Mouse (Mus musculus) embryonic facial prominence, embryonic 15.5 days (tissue): ENCODE measurements around the gene Bcan. TPM values are rescaled to one million over a fixed set of nuclear protein-coding genes. Genes with fewer than 3 reads are reported as not detected.

ENCODE experiments used
- ATAC-seq: fragments of 200-750 bp; cut with Nextera tagmentation; 2 replicates; pipeline ENCODE4 v1.8.0; 2017; ENCODE audit warnings: low read depth, moderate TSS enrichment; ENCODE audit not compliant: insufficient number of reproducible peaks, low FRiP score, low TSS enrichment
- H3K27ac ChIP-seq: fragments of 300-500 bp; sonication (generic); replicated peaks from 2 replicates; pipeline ENCODE4 v1.5.1; 2015; ENCODE audit warnings: mild to moderate bottlenecking, inconsistent platforms
- H3K27me3 ChIP-seq: fragments of 300-500 bp; sonication (generic); 2 replicates; pipeline ENCODE4 v1.6.1; 2015; ENCODE audit warnings: inconsistent platforms
- H3K36me3 ChIP-seq: fragments of 300-500 bp; sonication (generic); 2 replicates; pipeline ENCODE4 v1.6.1; 2015; ENCODE audit warnings: mild to moderate bottlenecking, inconsistent platforms
- H3K4me1 ChIP-seq: fragments of 300-500 bp; sonication (generic); 2 replicates; pipeline ENCODE4 v1.6.1; 2015; ENCODE audit warnings: inconsistent platforms
- H3K4me2 ChIP-seq: fragments of 300-500 bp; sonication (generic); replicated peaks from 2 replicates; pipeline ENCODE4 v1.6.1; 2015; ENCODE audit warnings: mild to moderate bottlenecking, inconsistent platforms
- H3K4me3 ChIP-seq: fragments of 300-500 bp; sonication (generic); replicated peaks from 2 replicates; pipeline ENCODE4 v1.5.1; 2015; ENCODE audit warnings: mild to moderate bottlenecking, inconsistent platforms
- H3K9ac ChIP-seq: fragments of 300-500 bp; sonication (generic); 2 replicates; pipeline ENCODE4 v1.6.1; 2015; ENCODE audit warnings: inconsistent platforms
- H3K9me3 ChIP-seq: fragments of 300-500 bp; sonication (generic); replicated peaks from 2 replicates; pipeline ENCODE4 v1.6.1; 2016; ENCODE audit warnings: inconsistent platforms
- WGBS: fragments of 180-500 bp; shearing (Covaris S2); methylation state at CpG from one replicate; pipeline ENCODE4 v1.1.7; 2015; 5-methylcytosine and 5-hydroxymethylcytosine counted together
- polyA plus RNA-seq: library from polyadenylated mRNA; unstranded; fragments of >200 nt; fragmentation: Nextera tagmentation; extraction: Ambion mirVana; gene quantifications from 2 replicates; pipeline ENCODE4 v1.2.1, GENCODE M21; 2015

Bcan gene
- polyA plus RNA-seq, 1 experiment from 2014 or later: 0.61 TPM

- H3K4me1 ChIP-seq: peaks cover 51% of the 10 kb centered on the region
Observed at GRCm38 (mm10) chr3:87981894-87982835, 17.9 kb downstream of the Bcan start.

DNA sequence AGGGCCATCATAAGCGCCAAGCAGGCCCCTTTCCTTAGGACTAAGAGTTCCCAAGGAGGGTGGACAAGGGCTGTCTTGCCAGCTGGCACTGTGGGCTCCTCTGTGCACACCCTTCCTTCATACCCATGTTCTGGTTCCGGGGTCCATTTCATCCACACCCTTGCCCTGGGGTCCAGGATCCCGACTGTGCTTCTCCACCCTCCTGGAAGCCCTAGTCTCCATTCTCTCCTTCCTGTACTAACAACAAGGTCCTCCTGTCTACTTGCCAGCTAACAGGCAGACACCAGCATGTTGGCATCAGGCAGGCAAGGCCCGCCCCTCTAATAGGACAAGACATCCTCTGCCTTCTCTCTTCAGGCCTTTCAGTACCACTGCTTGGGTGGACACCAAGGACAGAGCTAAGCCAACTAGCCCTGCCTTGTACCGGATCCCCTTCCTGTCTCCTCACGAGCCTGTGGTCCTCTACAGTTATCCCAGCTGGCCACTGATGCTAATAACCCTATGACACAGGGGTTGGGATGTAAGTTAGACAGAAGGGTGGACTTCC, 18.7 kb downstream of the Bcan start:
- Histone ChIP-seq H3K9ac (no peak overlapping the region), H3K27me3 (no peaks in the 10 kb centered on the region), H3K4me2 (no peak overlapping the region), H3K4me3 (no peak overlapping the region), H3K4me1 (peaks cover 43% of the 10 kb centered on the region), H3K9me3 (no peaks in the 10 kb centered on the region), H3K27ac (no peak overlapping the region), H3K36me3 (no peaks in the 10 kb centered on the region)
- WGBS: 80% methylated on average over 6 of the region's 6 CpGs
- ATAC-seq: no peak

More at GRCm38 (mm10) chr3:87981894-87982835, 17.9 kb downstream of the Bcan start:
- peak overlapping the region; percentile 35 for H3K4me2 ChIP-seq
- WGBS: 46% methylated on average over 12 of the region's 12 CpGs
- H3K27me3 ChIP-seq: no peaks in the 10 kb centered on the region
- H3K27ac ChIP-seq: peak overlapping the region; percentile 87
- H3K9me3 ChIP-seq: no peaks in the 10 kb centered on the region
- H3K9ac ChIP-seq: no peak overlapping the region
- H3K36me3 ChIP-seq: no peaks in the 10 kb centered on the region
- no peak for ATAC-seq
- H3K4me3 ChIP-seq: no peak overlapping the region

GRCm38 (mm10) chr3:87980728-87981127, 19.3 kb downstream of the Bcan start:
- H3K4me1 ChIP-seq: peaks cover 37% of the 10 kb centered on the region
- 0 out of 2 replicates have a peak, but pooled peaks cover under 1% of the 10 kb centered on the region for H3K36me3 ChIP-seq
- no peaks in the 10 kb centered on the region for H3K27me3 ChIP-seq
- H3K9me3 ChIP-seq: no peaks in the 10 kb centered on the region
- H3K27ac ChIP-seq: no peak overlapping the region
- H3K4me3 ChIP-seq: no peak overlapping the region
- no peak overlapping the region for H3K9ac ChIP-seq
- H3K4me2 ChIP-seq: no peak overlapping the region
- ATAC-seq: no peak
- 61% methylated on average over 5 of the region's 5 CpGs for WGBS

DNA sequence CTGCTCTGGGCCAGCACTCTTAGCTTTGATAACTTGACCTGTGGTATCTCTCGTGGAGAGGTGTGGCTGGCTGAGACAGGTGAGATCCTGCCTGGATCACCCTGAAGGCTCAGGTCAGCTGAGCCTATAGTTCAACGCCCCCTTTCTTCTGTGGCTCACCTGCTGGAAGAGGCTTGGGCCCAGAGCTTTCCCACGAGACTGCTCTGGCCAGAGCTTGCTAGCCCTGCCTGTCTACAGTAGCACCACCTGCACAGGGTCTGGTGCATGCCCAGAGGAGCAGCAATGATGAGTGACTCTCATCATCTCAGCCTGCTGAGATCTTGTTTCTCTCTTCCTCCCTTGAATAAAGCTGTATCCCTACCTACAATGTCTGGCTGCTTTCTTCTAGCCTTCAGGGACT, 19.9 kb downstream of the Bcan start:
- Histone ChIP-seq H3K27ac (no peak overlapping the region), H3K36me3 (0 out of 2 replicates have a peak, but pooled peaks cover 4% of the 10 kb centered on the region), H3K4me3 (no peak overlapping the region), H3K27me3 (no peaks in the 10 kb centered on the region), H3K9ac (no peak overlapping the region), H3K4me2 (no peak overlapping the region), H3K4me1 (peaks cover 31% of the 10 kb centered on the region), H3K9me3 (no peaks in the 10 kb centered on the region)
- no peak for ATAC-seq
- WGBS: 47% methylated on average over 3 of the region's 3 CpGs

DNA sequence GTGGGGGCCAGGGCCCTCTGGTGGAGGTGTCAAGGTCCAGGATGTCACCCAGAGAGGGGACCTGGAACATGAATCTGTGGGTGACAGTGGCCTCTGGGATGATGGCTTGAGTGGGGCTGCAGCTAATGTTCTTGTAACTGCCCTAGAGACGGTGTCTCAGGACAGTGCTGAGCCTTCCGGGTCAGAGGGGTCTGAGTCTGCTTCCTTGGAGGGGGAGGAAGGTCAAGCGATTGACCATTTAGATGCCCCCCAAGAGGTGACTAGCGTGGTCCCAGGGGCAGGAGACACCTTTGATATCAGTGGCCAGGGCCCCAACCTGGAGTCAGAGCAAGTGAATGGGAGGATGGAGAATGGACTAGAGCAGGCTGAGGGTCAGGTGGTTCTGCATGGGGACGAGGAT, 20.5 kb downstream of the Bcan start:
- Histone ChIP-seq H3K27me3 (no peaks in the 10 kb centered on the region), H3K36me3 (0 out of 2 replicates have a peak, but pooled peaks cover 4% of the 10 kb centered on the region), H3K4me3 (no peak overlapping the region), H3K27ac (no peak overlapping the region), H3K9ac (no peak overlapping the region), H3K4me2 (no peak overlapping the region), H3K9me3 (no peaks in the 10 kb centered on the region), H3K4me1 (peaks cover 30% of the 10 kb centered on the region)
- 76% methylated on average over 5 of the region's 5 CpGs for WGBS
- no peak for ATAC-seq

DNA sequence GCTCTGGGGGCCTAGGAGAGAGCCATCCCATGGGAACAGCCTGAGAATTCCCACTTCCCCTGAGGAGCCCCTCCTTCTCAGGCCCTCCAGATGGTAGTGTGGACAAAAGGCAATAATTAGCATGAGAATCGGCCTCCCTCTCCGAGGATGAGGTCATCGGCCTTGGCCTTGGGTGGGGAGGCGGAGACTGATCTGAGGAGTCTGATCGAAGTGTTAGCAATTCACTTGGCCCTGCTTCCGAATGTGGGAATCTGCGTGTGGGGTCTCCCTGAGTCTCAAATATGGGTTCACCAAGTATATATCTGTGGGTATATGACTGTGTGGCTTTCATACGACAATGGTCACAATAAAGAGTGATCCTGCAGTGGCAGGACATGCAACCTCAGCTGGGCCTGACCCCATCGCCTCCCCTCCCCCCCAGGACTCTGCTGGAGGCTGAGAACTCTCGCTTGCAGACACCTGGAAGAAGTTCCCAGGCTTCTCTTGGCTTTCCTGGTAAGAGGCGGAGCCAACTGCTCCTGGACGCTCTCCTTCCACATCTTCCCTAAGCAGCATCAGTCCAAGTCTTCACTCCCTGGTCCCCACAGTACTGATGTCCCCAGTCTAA, 25.5 kb downstream of the Bcan start:
- peak overlapping the region; percentile 94; the same call in 1 of the 2 replicates for H3K4me2 ChIP-seq
- H3K9ac ChIP-seq: no peak overlapping the region
- ATAC-seq: no peak
- no peak overlapping the region for H3K27ac ChIP-seq
- peaks cover 17% of the 10 kb centered on the region for H3K27me3 ChIP-seq
- H3K4me1 ChIP-seq: peaks cover 49% of the 10 kb centered on the region
- peak overlapping the region; percentile 53; the same call in 1 of the 2 replicates for H3K4me3 ChIP-seq
- H3K9me3 ChIP-seq: no peaks in the 10 kb centered on the region
- 0 out of 2 replicates have a peak, but pooled peaks cover 4% of the 10 kb centered on the region for H3K36me3 ChIP-seq
- WGBS: 30% methylated on average over 12 of the region's 12 CpGs

DNA sequence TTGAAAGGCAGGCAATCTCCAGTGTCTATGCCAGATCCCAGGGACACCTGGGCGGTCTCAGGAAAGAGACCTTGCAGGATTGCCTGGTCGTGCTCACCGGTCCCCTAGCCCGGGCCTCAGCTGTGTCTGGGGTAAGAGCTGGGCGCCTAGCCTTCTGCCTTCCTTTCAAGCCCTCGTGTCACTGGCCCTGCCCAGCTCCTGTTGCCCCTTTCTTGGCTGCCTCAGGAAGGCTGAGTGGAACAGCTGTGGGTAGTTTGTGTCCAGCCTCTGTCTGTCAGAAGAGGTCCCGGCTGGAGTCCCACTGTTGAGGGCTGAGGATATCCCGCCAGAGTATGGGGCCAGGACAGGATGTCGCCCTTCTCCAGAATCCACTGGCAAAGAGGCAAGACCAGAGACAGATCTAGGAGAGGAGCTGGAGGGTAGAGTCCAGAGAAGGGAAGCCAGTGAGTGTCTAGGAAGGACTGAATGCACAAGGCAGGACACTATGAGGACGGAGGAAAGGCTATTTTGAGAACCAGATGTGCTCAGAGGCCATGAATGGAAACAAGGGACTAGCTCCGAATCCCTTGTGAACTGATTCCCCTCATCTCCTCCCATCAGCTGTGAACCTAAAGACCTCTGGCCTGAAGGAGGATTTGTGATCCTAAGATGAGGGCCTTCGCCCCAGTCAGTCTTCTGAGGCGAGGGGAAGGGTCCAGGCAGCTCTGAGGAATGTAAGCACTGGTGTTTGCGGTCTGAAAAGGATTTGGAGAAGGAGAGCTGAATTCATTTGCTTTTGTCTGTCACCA, 26.2 kb downstream of the Bcan start:
- no peak overlapping the region; the same call in none of the 2 replicates for H3K9ac ChIP-seq
- H3K4me2 ChIP-seq: peak overlapping the region; percentile 94
- H3K27ac ChIP-seq: no peak overlapping the region; the same call in 1 of the 2 replicates
- 0 out of 2 replicates have a peak, but pooled peaks cover 4% of the 10 kb centered on the region for H3K36me3 ChIP-seq
- ATAC-seq: no peak
- peaks cover 49% of the 10 kb centered on the region for H3K4me1 ChIP-seq
- no peaks in the 10 kb centered on the region for H3K9me3 ChIP-seq
- peaks cover 17% of the 10 kb centered on the region for H3K27me3 ChIP-seq
- peak overlapping the region; percentile 53 for H3K4me3 ChIP-seq
- WGBS: 47% methylated on average over 14 of the region's 14 CpGs

GRCm38 (mm10) chr3:87972776-87973175, 27.3 kb downstream of the Bcan start:
- H3K4me2 ChIP-seq: peak overlapping the region; percentile 94
- H3K36me3 ChIP-seq: 0 out of 2 replicates have a peak, but pooled peaks cover 4% of the 10 kb centered on the region
- H3K4me3 ChIP-seq: peak overlapping the region; percentile 53
- no peaks in the 10 kb centered on the region for H3K9me3 ChIP-seq
- peak overlapping the region; percentile 19; the same call in 1 of the 2 replicates for H3K9ac ChIP-seq
- no peak for ATAC-seq
- H3K27ac ChIP-seq: 0 out of 2 replicates have a peak overlapping the region, but pooled peaks have one; percentile 51
- H3K27me3 ChIP-seq: peaks cover 21% of the 10 kb centered on the region
- peaks cover 49% of the 10 kb centered on the region for H3K4me1 ChIP-seq
- WGBS: 24% methylated on average over 5 of the region's 5 CpGs

DNA sequence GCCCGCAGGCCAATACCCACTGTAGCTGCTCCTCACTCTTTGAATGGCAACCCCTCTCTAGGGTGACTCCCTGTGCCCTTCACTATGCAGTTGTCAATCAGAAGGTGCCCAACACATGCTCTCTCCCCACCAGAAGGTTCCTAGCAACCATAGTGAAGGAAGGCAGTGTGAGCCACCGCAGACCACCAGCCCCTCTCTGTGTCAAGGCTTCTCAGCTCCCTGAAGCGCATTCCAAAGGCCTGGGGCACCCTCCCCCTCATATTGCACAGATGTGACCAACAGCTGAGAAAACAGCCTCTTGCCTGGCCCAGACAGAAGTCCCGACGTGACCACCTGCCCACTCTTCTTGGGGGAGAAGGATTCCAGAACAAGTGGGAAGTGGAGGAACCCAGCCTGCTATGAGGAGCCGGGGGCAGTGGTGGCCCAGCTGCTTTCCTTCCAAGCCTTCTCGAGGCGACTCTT, 27.8 kb downstream of the Bcan start:
- Histone ChIP-seq H3K4me3 (peak overlapping the region; percentile 53), H3K27me3 (peaks cover 21% of the 10 kb centered on the region), H3K4me2 (peak overlapping the region; percentile 94), H3K36me3 (0 out of 2 replicates have a peak, but pooled peaks cover 4% of the 10 kb centered on the region), H3K27ac (peak overlapping the region; percentile 51; the same call in 1 of the 2 replicates), H3K9me3 (no peaks in the 10 kb centered on the region), H3K9ac (peak overlapping the region; percentile 43; the same call in 1 of the 2 replicates), H3K4me1 (peaks cover 49% of the 10 kb centered on the region)
- ATAC-seq: 0 out of 2 replicates have a peak, but pooled peaks have one; percentile 5
- 20% methylated on average over 8 of the region's 8 CpGs for WGBS

DNA sequence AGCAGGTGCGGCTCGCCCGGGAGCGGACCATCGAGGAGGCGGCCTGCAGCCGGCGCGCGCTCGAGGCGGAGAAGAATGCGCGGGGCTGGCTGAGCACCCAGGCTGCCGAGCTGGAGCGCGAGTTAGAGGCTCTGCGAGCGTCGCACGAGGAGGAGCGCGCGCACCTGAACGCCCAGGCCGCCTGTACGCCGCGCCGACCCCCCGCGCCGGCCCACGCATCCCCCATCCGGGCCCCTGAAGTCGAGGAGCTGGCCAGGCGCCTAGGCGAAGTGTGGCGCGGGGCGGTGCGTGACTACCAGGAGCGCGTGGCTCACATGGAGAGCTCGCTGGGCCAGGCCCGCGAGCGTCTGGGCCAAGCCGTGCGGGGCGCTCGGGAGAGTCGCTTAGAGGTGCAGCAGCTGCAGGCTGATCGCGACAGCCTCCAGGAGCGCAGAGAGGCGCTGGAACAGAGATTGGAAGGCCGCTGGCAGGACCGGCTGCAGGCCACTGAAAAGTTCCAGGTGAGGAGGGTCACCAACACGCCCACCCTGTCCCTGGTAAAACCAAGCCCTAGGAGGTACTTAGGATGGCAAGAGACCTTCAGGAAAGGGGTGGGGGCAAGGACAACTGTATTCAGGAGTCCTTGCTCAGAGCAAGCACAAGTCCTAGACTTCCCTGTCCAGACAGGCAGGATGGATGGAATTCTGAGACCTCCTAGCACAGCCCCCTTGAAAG, 28.4 kb downstream of the Bcan start:
- peak; percentile 30; the same call in 1 of the 2 replicates for ATAC-seq
- peak overlapping the region; percentile 53 for H3K4me3 ChIP-seq
- no peaks in the 10 kb centered on the region for H3K9me3 ChIP-seq
- peak overlapping the region; percentile 94 for H3K4me2 ChIP-seq
- H3K27ac ChIP-seq: peak overlapping the region; percentile 51; the same call in 1 of the 2 replicates
- H3K4me1 ChIP-seq: peaks cover 49% of the 10 kb centered on the region
- WGBS: under 1% methylated on average over 60 of the region's 60 CpGs
- H3K27me3 ChIP-seq: peaks cover 21% of the 10 kb centered on the region
- 0 out of 2 replicates have a peak, but pooled peaks cover 4% of the 10 kb centered on the region for H3K36me3 ChIP-seq
- H3K9ac ChIP-seq: peak overlapping the region; percentile 43
